In genomic region chr11:115673471-115674234, GRCm38 (mm10) we compare ENCODE assay signal across 11 mouse cellular contexts. TPM values are rescaled to one million over a fixed set of nuclear protein-coding genes. Genes with fewer than 3 reads are reported as not detected.
DNase-seq lines count a peak whose midpoint lies in the region; ATAC-seq lines count a peak whose summit lies in the region.
"Had no signal": no experiment of that assay in that cellular context is flagged by ENCODE, and none has a peak within 500 bp of the region (broad histone marks: within the 10 kb centered on the region; RNA-seq: fewer than 3 reads in every experiment).

No protein-coding gene starts in this region.

- peak; percentile 70 to 77 for DNase-seq in frontal cortex, postnatal 36 days (ENCODE audit: low spot score in 2 of 2)
- no peak for DNase-seq in frontal cortex, postnatal 25 days (ENCODE audit: low spot score in 2 of 2)
- peak; percentile 74 for DNase-seq in right cerebral cortex, postnatal 25 days
- DNase-seq in layer of hippocampus, adult 8-10 months (ENCODE audit: low spot score in 2 of 2) = no peak
- DNase-seq: kidney, postnatal 36 days had no signal

- 0 out of 2 replicates have a peak overlapping the region, but pooled peaks have one; percentile 8 for H3K4me2 ChIP-seq in forebrain, embryonic 16.5 days (ENCODE audit: low read length)
- H3K4me2 ChIP-seq in kidney, embryonic 14.5 days (replicated peaks; ENCODE audit: low read depth, low read length) = no peak overlapping the region
- H3K4me2 ChIP-seq: lung, embryonic 15.5 days had no signal

- no peak for ATAC-seq in megakaryocyte, adult 5-6 weeks (ENCODE audit: poor library complexity, severe bottlenecking)
- ATAC-seq in forebrain, embryonic 16.5 days = no peak
- no peak for ATAC-seq in kidney, embryonic 14.5 days (ENCODE audit: low FRiP score, low TSS enrichment)

- H3K9ac ChIP-seq in forebrain, embryonic 16.5 days (replicated peaks; ENCODE audit: low read depth, low read length) = no peak overlapping the region
- no peak overlapping the region for H3K9ac ChIP-seq in kidney, embryonic 14.5 days (ENCODE audit: low read depth, low read length)
- H3K9ac ChIP-seq: lung, embryonic 15.5 days had no signal

- H3K4me1 ChIP-seq in megakaryocyte, embryonic 14.5 days = peaks cover 96% of the 10 kb centered on the region
- peaks cover 39% of the 10 kb centered on the region for H3K4me1 ChIP-seq in forebrain, embryonic 16.5 days (replicated peaks; ENCODE audit: control insufficient read depth, insufficient read depth, low read length)
- H3K4me1 ChIP-seq in kidney, embryonic 14.5 days (ENCODE audit: control insufficient read depth, insufficient read depth, low read length) = peaks cover 12% of the 10 kb centered on the region

- no peaks in the 10 kb centered on the region for H3K9me3 ChIP-seq in megakaryocyte, embryonic 14.5 days
- H3K9me3 ChIP-seq in forebrain, embryonic 16.5 days (ENCODE audit: control insufficient read depth, low read length) = no peaks in the 10 kb centered on the region
- no peaks in the 10 kb centered on the region for H3K9me3 ChIP-seq in kidney, embryonic 14.5 days (ENCODE audit: control insufficient read depth, low read length)
- H3K9me3 ChIP-seq: hindbrain, embryonic 10.5 days; lung, embryonic 15.5 days had no signal

- 73% methylated on average over 9 of the region's 9 CpGs for WGBS in forebrain, embryonic 16.5 days
- WGBS in kidney, embryonic 14.5 days = 88% methylated on average over 9 of the region's 9 CpGs

- peaks cover 62% of the 10 kb centered on the region for H3K36me3 ChIP-seq in megakaryocyte, embryonic 14.5 days (replicated peaks; ENCODE audit: low read length)
- H3K36me3 ChIP-seq in forebrain, embryonic 16.5 days (ENCODE audit: control insufficient read depth, insufficient read depth) = peaks cover 4% of the 10 kb centered on the region; the same call in 1 of the 2 replicates
- peaks cover 8% of the 10 kb centered on the region; the same call in 1 of the 2 replicates for H3K36me3 ChIP-seq in kidney, embryonic 14.5 days (ENCODE audit: control insufficient read depth, insufficient read depth, low read length)

- H3K27ac ChIP-seq in forebrain, embryonic 16.5 days (ENCODE audit: low read length) = peak overlapping the region; percentile 60
- no peak overlapping the region for H3K27ac ChIP-seq in kidney, embryonic 14.5 days (ENCODE audit: low read depth, low read length)
- H3K27ac ChIP-seq: hindbrain, embryonic 10.5 days; lung, embryonic 15.5 days had no signal

- peak overlapping the region; percentile 81 for H3K4me3 ChIP-seq in megakaryocyte, embryonic 14.5 days (replicated peaks)
- H3K4me3 ChIP-seq in forebrain, embryonic 16.5 days (replicated peaks; ENCODE audit: low read length) = no peak overlapping the region
- no peak overlapping the region for H3K4me3 ChIP-seq in kidney, embryonic 14.5 days (ENCODE audit: low read length)
- H3K4me3 ChIP-seq: hindbrain, embryonic 10.5 days; lung, embryonic 15.5 days had no signal

- H3K27me3 ChIP-seq in megakaryocyte, embryonic 14.5 days (replicated peaks) = no peaks in the 10 kb centered on the region
- H3K27me3 ChIP-seq in forebrain, embryonic 16.5 days (replicated peaks; ENCODE audit: control insufficient read depth, insufficient read depth, low read length) = no peaks in the 10 kb centered on the region
- no peaks in the 10 kb centered on the region for H3K27me3 ChIP-seq in kidney, embryonic 14.5 days (ENCODE audit: control insufficient read depth, insufficient read depth, low read length)
- H3K27me3 ChIP-seq: lung, embryonic 15.5 days had no signal

RNA-seq across cellular contexts. Expression of gene Grb2, which starts 34.7 kb away (rescaled TPM):
- 30.1 and 77.5 TPM in 2 replicates for polyA plus RNA-seq in megakaryocyte, embryonic 14.5 days (2012; ENCODE audit: insufficient read depth, low replicate concordance)
- total RNA-seq in megakaryocyte, adult 5-6 weeks (2015) = 109 TPM in 2 replicates
- 68.7 and 124 TPM in 2 replicates for total RNA-seq in megakaryocyte, adult 5-6 weeks (2017)
- 188 and 194 TPM in 2 replicates for polyA plus RNA-seq in forebrain, embryonic 16.5 days (2015; fragmentation: Nextera tagmentation; extraction: Ambion mirVana)
- 47.7 and 53.0 TPM in 2 replicates for polyA plus RNA-seq in kidney, embryonic 14.5 days (2014; fragmentation: Nextera tagmentation; extraction: Ambion mirVana)
- total RNA-seq in layer of hippocampus, adult 8-10 months (2022) = 100 to 1,000 TPM; 179 to 220 (median 196) TPM

RNA-seq across cellular contexts. Expression of gene Slc25a19, which starts 45.6 kb away (rescaled TPM):
- polyA plus RNA-seq in megakaryocyte, embryonic 14.5 days (2012; ENCODE audit: insufficient read depth, low replicate concordance) = 10.5 and 20.5 TPM in 2 replicates
- 5.7 and 8.0 TPM in 2 replicates for total RNA-seq in megakaryocyte, adult 5-6 weeks (2015)
- total RNA-seq in megakaryocyte, adult 5-6 weeks (2017) = 13.7 and 25.5 TPM in 2 replicates
- 57.2 and 63.0 TPM in 2 replicates for polyA plus RNA-seq in forebrain, embryonic 16.5 days (2015; fragmentation: Nextera tagmentation; extraction: Ambion mirVana)
- 35.3 and 40.8 TPM in 2 replicates for polyA plus RNA-seq in kidney, embryonic 14.5 days (2014; fragmentation: Nextera tagmentation; extraction: Ambion mirVana)
- 10 to 100 TPM; 55.6 to 81.3 (median 64.7) TPM for total RNA-seq in layer of hippocampus, adult 8-10 months (2022)

Comparison
In these comparisons a context has a peak if more than half of its experiments do, and no peak if none do; other contexts are left out.
1. DNase-seq: peak in frontal cortex, postnatal 36 days (2 of 2) and right cerebral cortex, postnatal 25 days (single experiment); none in frontal cortex, postnatal 25 days (0 of 2) and layer of hippocampus, adult 8-10 months (0 of 2).